ENCODE assay signal across 8 mouse cellular contexts in the genomic region with DNA sequence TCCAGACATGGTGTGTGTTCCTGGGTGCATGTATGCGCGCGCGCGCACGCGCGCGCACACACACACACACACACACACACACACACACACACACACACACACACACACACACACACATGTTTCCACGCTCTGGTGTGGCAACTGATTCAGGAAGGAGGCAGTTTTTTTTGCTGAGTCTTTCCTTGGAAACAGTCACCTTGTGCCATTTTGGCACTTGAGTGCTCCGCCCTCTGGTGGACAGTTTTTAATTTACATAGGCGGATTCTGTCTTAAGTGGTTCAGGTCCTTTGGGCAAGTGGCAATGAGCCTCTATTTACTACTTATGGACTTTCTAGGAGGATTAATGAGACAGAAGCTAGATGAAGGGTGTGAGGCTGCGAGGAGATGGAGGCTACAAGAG.
DNase-seq lines count a peak whose midpoint lies in the region; ATAC-seq and TF ChIP-seq lines count a peak whose summit lies in the region.

No protein-coding gene starts in this region.

- intact Hi-C loops in heart, postnatal 36 days (cut with DNase I), result loop anchor here (1.0 to 5.0 kb wide), 4 partner anchors 34 to 135 kb away; no protein-coding TSS in a partner anchor
- intact Hi-C loops in left cerebral cortex, postnatal 25 days (cut with DNase I), result loop anchor here (1.0 to 5.0 kb wide), 2 partner anchors 135 to 421 kb away; no protein-coding TSS in a partner anchor

- no peaks in the 10 kb centered on the region for H3K9me3 ChIP-seq in liver, embryonic 12.5 days (replicated peaks)
- no peaks in the 10 kb centered on the region for H3K9me3 ChIP-seq in midbrain, postnatal 0 days (ENCODE audit: low read length)

- H3K4me3 ChIP-seq in liver, embryonic 12.5 days, result no peak overlapping the region
- H3K4me3 ChIP-seq in cortical plate, adult 2 months (ENCODE audit: insufficient read depth, low read length), result no peak overlapping the region
- H3K4me3 ChIP-seq in midbrain, postnatal 0 days (ENCODE audit: low read depth, low read length), result no peak overlapping the region

- peak; percentile 37 for DNase-seq in liver
- peak; percentile 62 for DNase-seq in T-cell, adult 2 months (ENCODE audit: low spot score)
- peak; percentile 64 to 69 for DNase-seq in heart, postnatal 36 days
- peak; percentile 63 to 72 for DNase-seq in left cerebral cortex, postnatal 25 days (ENCODE audit: low spot score in 2 of 2)
- peak; percentile 94 for DNase-seq in midbrain, postnatal 0 days (ENCODE audit: low spot score)
- no peak for DNase-seq in Muller cell, postnatal 12 days (ENCODE audit: inconsistent ontology term)

- H3K4me2 ChIP-seq in liver, embryonic 12.5 days, result no peak overlapping the region
- H3K4me2 ChIP-seq in midbrain, postnatal 0 days (ENCODE audit: low read depth, low read length, poor library complexity, severe bottlenecking), result no peak overlapping the region

- H3K9ac ChIP-seq in liver, embryonic 12.5 days, result no peak overlapping the region
- H3K9ac ChIP-seq in midbrain, postnatal 0 days (replicated peaks; ENCODE audit: low read length, poor library complexity, severe bottlenecking), result no peak overlapping the region

- no peak for ATAC-seq in liver, embryonic 12.5 days
- peak; percentile 12; the same call in 1 of the 2 replicates for ATAC-seq in midbrain, postnatal 0 days (ENCODE audit: low FRiP score)

- no peak overlapping the region for H3K27ac ChIP-seq in liver, embryonic 12.5 days
- H3K27ac ChIP-seq in cortical plate, adult 2 months (ENCODE audit: insufficient read depth, low read length), result no peak overlapping the region
- peak overlapping the region; percentile 26; the same call in 1 of the 2 replicates for H3K27ac ChIP-seq in midbrain, postnatal 0 days (ENCODE audit: low read depth, low read length)

- peaks cover 18% of the 10 kb centered on the region for H3K4me1 ChIP-seq in liver, embryonic 12.5 days
- H3K4me1 ChIP-seq in cortical plate, adult 2 months (ENCODE audit: control insufficient read depth, insufficient read depth, low read length), result peaks cover 3% of the 10 kb centered on the region
- peaks cover 6% of the 10 kb centered on the region; the same call in 1 of the 2 replicates for H3K4me1 ChIP-seq in midbrain, postnatal 0 days (ENCODE audit: insufficient read depth, low read length)

- no peaks in the 10 kb centered on the region for H3K27me3 ChIP-seq in liver, embryonic 12.5 days (replicated peaks)
- H3K27me3 ChIP-seq in midbrain, postnatal 0 days (ENCODE audit: insufficient read depth, low read length), result no peaks in the 10 kb centered on the region

- no peak for TF ChIP-seq POLR2A in cortical plate, adult 2 months (IDR thresholded peaks at IDR 0.05; ENCODE audit: extremely low read depth, insufficient read depth, low read length)

- no peaks in the 10 kb centered on the region for H3K36me3 ChIP-seq in liver, embryonic 12.5 days
- peaks cover 23% of the 10 kb centered on the region for H3K36me3 ChIP-seq in midbrain, postnatal 0 days (ENCODE audit: insufficient read depth, low read length)

- WGBS in liver, embryonic 12.5 days (ENCODE audit: insufficient replicate concordance), result 62% methylated on average over 10 of the region's 13 CpGs
- WGBS in midbrain, postnatal 0 days, result 54% methylated on average over 10 of the region's 13 CpGs

- peak; percentile 66 for TF ChIP-seq CTCF in cortical plate, adult 2 months (IDR thresholded peaks at IDR 0.05; ENCODE audit: extremely low read depth, insufficient read depth, low read length)
- TF ChIP-seq CTCF in midbrain, postnatal 0 days (IDR thresholded peaks at IDR 0.05), result peak; percentile 89
